Comparison of ENCODE assay signal across 8 mouse cellular contexts in genomic region chr8:127065791-127066190, GRCm38 (mm10). TPM values are rescaled to one million over a fixed set of nuclear protein-coding genes. Genes with fewer than 3 reads are reported as not detected.
DNase-seq lines count a peak whose midpoint lies in the region; ATAC-seq and TF ChIP-seq lines count a peak whose summit lies in the region.
"Had no signal": no experiment of that assay in that cellular context is flagged by ENCODE, and none has a peak within 500 bp of the region (broad histone marks: within the 10 kb centered on the region; RNA-seq: fewer than 3 reads in every experiment).

No protein-coding gene starts in this region.

- no peak for TF ChIP-seq EP300 in stomach, postnatal 0 days (optimal IDR thresholded peaks at IDR 0.05)

- H3K4me3 ChIP-seq in lung, embryonic 16.5 days (ENCODE audit: low read length): peak overlapping the region; percentile 94
- H3K4me3 ChIP-seq in lung, adult 2 months (replicated peaks; ENCODE audit: extremely low read depth, low read depth, low read length): no peak overlapping the region
- H3K4me3 ChIP-seq in hindbrain, embryonic 13.5 days: peak overlapping the region; percentile 86
- H3K4me3 ChIP-seq in liver, embryonic 15.5 days (replicated peaks): peak overlapping the region; percentile 59; the same call in 1 of the 2 replicates
- peak overlapping the region; percentile 96 for H3K4me3 ChIP-seq in stomach, postnatal 0 days (ENCODE audit: low read depth, low read length)

- no peaks in the 10 kb centered on the region for H3K36me3 ChIP-seq in lung, embryonic 16.5 days (ENCODE audit: control insufficient read depth, insufficient read depth, low read length)
- H3K36me3 ChIP-seq in hindbrain, embryonic 13.5 days: no peaks in the 10 kb centered on the region
- H3K36me3 ChIP-seq in liver, embryonic 15.5 days (replicated peaks): no peaks in the 10 kb centered on the region
- H3K36me3 ChIP-seq in stomach, postnatal 0 days (ENCODE audit: control insufficient read depth, insufficient read depth, low read length): no peaks in the 10 kb centered on the region

- no peak for TF ChIP-seq POLR2A in lung, adult 2 months (IDR thresholded peaks at IDR 0.05; ENCODE audit: borderline replicate concordance, extremely low read depth, low read depth, low read length)

- no peak for TF ChIP-seq CTCF in lung, adult 2 months (IDR thresholded peaks at IDR 0.05; ENCODE audit: insufficient read depth, low read length)
- TF ChIP-seq CTCF in stomach, postnatal 0 days (IDR thresholded peaks at IDR 0.05; ENCODE audit: low read depth): no peak

- peaks cover 39% of the 10 kb centered on the region for H3K4me1 ChIP-seq in lung, embryonic 16.5 days (replicated peaks; ENCODE audit: control insufficient read depth, insufficient read depth, low read length)
- peaks cover 18% of the 10 kb centered on the region for H3K4me1 ChIP-seq in lung, adult 2 months (ENCODE audit: control insufficient read depth, insufficient read depth, low read length)
- peaks cover 48% of the 10 kb centered on the region for H3K4me1 ChIP-seq in hindbrain, embryonic 13.5 days (replicated peaks)
- H3K4me1 ChIP-seq in liver, embryonic 15.5 days (replicated peaks): peaks cover 13% of the 10 kb centered on the region; the same call in 1 of the 2 replicates
- H3K4me1 ChIP-seq in stomach, postnatal 0 days (replicated peaks; ENCODE audit: control insufficient read depth, insufficient read depth): peaks cover 4% of the 10 kb centered on the region

- WGBS in lung, embryonic 16.5 days: 33% methylated on average over 1 of the region's 1 CpGs
- 51% methylated on average over 1 of the region's 1 CpGs for WGBS in lung, adult 2 months
- 60% methylated on average over 1 of the region's 1 CpGs for WGBS in hindbrain, embryonic 13.5 days
- 51% methylated on average over 1 of the region's 1 CpGs for WGBS in liver, embryonic 15.5 days (ENCODE audit: insufficient replicate concordance)
- 32% methylated on average over 1 of the region's 1 CpGs for WGBS in stomach, postnatal 0 days

- no peaks in the 10 kb centered on the region for H3K9me3 ChIP-seq in lung, embryonic 16.5 days (ENCODE audit: control insufficient read depth, low read length)
- no peaks in the 10 kb centered on the region for H3K9me3 ChIP-seq in hindbrain, embryonic 13.5 days
- H3K9me3 ChIP-seq in liver, embryonic 15.5 days (replicated peaks): no peaks in the 10 kb centered on the region
- H3K9me3 ChIP-seq in stomach, postnatal 0 days (ENCODE audit: control insufficient read depth, low read length): no peaks in the 10 kb centered on the region

- DNase-seq in lung, adult 2 months: no peak
- no peak for DNase-seq in stomach, postnatal 0 days (ENCODE audit: low spot score)
- DNase-seq in right cerebral cortex, postnatal 25 days: no peak
- no peak for DNase-seq in right cerebral cortex, postnatal 4 days
- DNase-seq: adrenal gland, postnatal 25 days had no signal

- H3K4me2 ChIP-seq in lung, embryonic 16.5 days (ENCODE audit: low read depth, low read length): peak overlapping the region; percentile 87
- H3K4me2 ChIP-seq in hindbrain, embryonic 13.5 days: peak overlapping the region; percentile 78
- H3K4me2 ChIP-seq in liver, embryonic 15.5 days: peak overlapping the region; percentile 52
- peak overlapping the region; percentile 80 for H3K4me2 ChIP-seq in stomach, postnatal 0 days (replicated peaks; ENCODE audit: low read depth)

- H3K27me3 ChIP-seq in lung, embryonic 16.5 days (ENCODE audit: control insufficient read depth, insufficient read depth, low read depth, low read length): no peaks in the 10 kb centered on the region
- no peaks in the 10 kb centered on the region for H3K27me3 ChIP-seq in hindbrain, embryonic 13.5 days
- H3K27me3 ChIP-seq in liver, embryonic 15.5 days: peaks cover 58% of the 10 kb centered on the region
- no peaks in the 10 kb centered on the region for H3K27me3 ChIP-seq in stomach, postnatal 0 days (ENCODE audit: control insufficient read depth, insufficient read depth, low read length)

- no peak for ATAC-seq in lung, embryonic 16.5 days (ENCODE audit: low read depth)
- no peak for ATAC-seq in hindbrain, embryonic 13.5 days (ENCODE audit: low FRiP score)
- ATAC-seq in liver, embryonic 15.5 days (ENCODE audit: insufficient read depth): no peak
- no peak for ATAC-seq in stomach, postnatal 0 days (ENCODE audit: low FRiP score, low TSS enrichment)

- H3K9ac ChIP-seq in lung, embryonic 16.5 days (ENCODE audit: low read length): no peak overlapping the region; the same call in 1 of the 2 replicates
- H3K9ac ChIP-seq in hindbrain, embryonic 13.5 days: 0 out of 2 replicates have a peak overlapping the region, but pooled peaks have one; percentile 94
- H3K9ac ChIP-seq in liver, embryonic 15.5 days: no peak overlapping the region
- H3K9ac ChIP-seq in stomach, postnatal 0 days (ENCODE audit: low read length): no peak overlapping the region; the same call in 1 of the 2 replicates

- no peak overlapping the region for H3K27ac ChIP-seq in lung, embryonic 16.5 days (ENCODE audit: low read length)
- no peak overlapping the region for H3K27ac ChIP-seq in hindbrain, embryonic 13.5 days
- 0 out of 2 replicates have a peak overlapping the region, but pooled peaks have one; percentile 48 for H3K27ac ChIP-seq in liver, embryonic 15.5 days (replicated peaks)
- H3K27ac ChIP-seq in stomach, postnatal 0 days (replicated peaks): no peak overlapping the region

RNA-seq across cellular contexts. Expression of gene Pard3, which starts 2.1 kb away (rescaled TPM):
- polyA plus RNA-seq in lung, embryonic 16.5 days (2015; fragmentation: Nextera tagmentation; extraction: Ambion mirVana): 19.0 and 19.4 TPM in 2 replicates
- polyA plus RNA-seq in lung, adult 2 months (2012; rRNA removed): 52.8 and 58.8 TPM in 2 replicates
- 20.1 and 22.5 TPM in 2 replicates for polyA plus RNA-seq in hindbrain, embryonic 13.5 days (2015; fragmentation: Nextera tagmentation; extraction: Ambion mirVana)
- polyA plus RNA-seq in liver, embryonic 15.5 days (2015; fragmentation: Nextera tagmentation; extraction: Ambion mirVana): 6.3 and 7.6 TPM in 2 replicates
- polyA plus RNA-seq in stomach, postnatal 0 days (2015; fragmentation: Nextera tagmentation; extraction: Ambion mirVana): 30.0 and 33.2 TPM in 2 replicates
